Mouse (Mus musculus) megakaryocyte, embryonic 14.5 days (primary cell): ENCODE results near the gene Myo15b. TPM values are rescaled to one million over a fixed set of nuclear protein-coding genes. Genes with fewer than 3 reads are reported as not detected.

ENCODE experiments used
- H3K27me3 ChIP-seq: replicated peaks from 2 replicates; pipeline ENCODE3; 2012; ENCODE audit warnings: inconsistent platforms
- H3K36me3 ChIP-seq: replicated peaks from 2 replicates; pipeline ENCODE3; 2012; ENCODE audit warnings: low read length, inconsistent platforms, mixed read lengths
- H3K4me1 ChIP-seq: 2 replicates; pipeline ENCODE4 v1.6.1; 2012; ENCODE audit warnings: inconsistent platforms
- H3K4me3 ChIP-seq: replicated peaks from 2 replicates; pipeline ENCODE3; 2012; ENCODE audit warnings: moderate library complexity, mild to moderate bottlenecking, inconsistent platforms
- H3K9me3 ChIP-seq: 2 replicates; pipeline ENCODE4 v1.6.1; 2012; ENCODE audit warnings: inconsistent platforms
- FLI1 ChIP-seq: IDR thresholded peaks from 2 replicates; pipeline ENCODE4 v1.6.1; 2012; ENCODE audit warnings: low read length, inconsistent platforms, mixed read lengths
- GATA1 ChIP-seq: IDR thresholded peaks from 3 replicates; pipeline ENCODE4 v1.6.1; 2012; ENCODE audit warnings: mixed read lengths, low read length, inconsistent platforms, borderline replicate concordance
- polyA plus RNA-seq: library from polyadenylated mRNA; stranded (reverse); fragments of >175 nt; gene quantifications from 2 replicates; pipeline ENCODE4 v1.2.3, GENCODE M21; 2012; ENCODE audit warnings: low replicate concordance; ENCODE audit not compliant: insufficient read depth

Myo15b gene
- polyA plus RNA-seq, 1 experiment: 0.48 TPM

- H3K36me3 ChIP-seq: peaks cover 84% of the 10 kb centered on the region
- no peak overlapping the region for H3K4me3 ChIP-seq
- H3K4me1 ChIP-seq: peaks cover 83% of the 10 kb centered on the region
- no peaks in the 10 kb centered on the region for H3K9me3 ChIP-seq
- no peak for TF ChIP-seq FLI1
- no peak for TF ChIP-seq GATA1
- H3K27me3 ChIP-seq: no peaks in the 10 kb centered on the region
These were observed 47.9 kb downstream of the Myo15b start for GRCm38 (mm10) chr11:115906116-115906515.

- H3K27me3 ChIP-seq: no peaks in the 10 kb centered on the region
- peaks cover 83% of the 10 kb centered on the region for H3K4me1 ChIP-seq
- TF ChIP-seq FLI1 (no peak), GATA1 (no peak)
- peaks cover 86% of the 10 kb centered on the region for H3K36me3 ChIP-seq
- H3K4me3 ChIP-seq: no peak overlapping the region
- H3K9me3 ChIP-seq: no peaks in the 10 kb centered on the region
These were observed 48.3 kb downstream of the Myo15b start for GRCm38 (mm10) chr11:115906521-115906920.

DNA sequence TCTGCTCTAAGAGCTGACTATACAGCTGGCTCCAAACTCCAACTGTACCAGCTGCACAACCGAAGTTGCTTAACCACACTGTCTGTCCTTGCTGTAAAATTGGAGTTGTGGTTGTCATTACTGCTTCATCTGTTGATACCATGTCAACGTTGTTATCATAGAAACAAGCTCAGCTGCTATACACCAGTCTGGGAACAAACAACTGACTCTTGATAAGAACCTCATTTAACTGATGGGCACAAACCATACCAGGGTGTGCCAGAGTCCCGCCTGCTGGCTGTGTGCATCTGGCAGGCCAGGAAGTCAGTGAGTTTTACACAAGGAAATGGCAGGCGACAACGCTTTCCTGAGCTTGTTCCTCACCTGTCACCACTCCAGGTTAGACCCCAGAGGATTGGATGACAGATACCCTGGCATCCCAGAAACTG, 52.9 kb downstream of the Myo15b start:
- TF ChIP-seq GATA1: no peak
- no peak for TF ChIP-seq FLI1
- H3K4me1 ChIP-seq: peaks cover 64% of the 10 kb centered on the region
- H3K4me3 ChIP-seq: peak overlapping the region; percentile 43
- peaks cover 87% of the 10 kb centered on the region for H3K36me3 ChIP-seq
- H3K9me3 ChIP-seq: no peaks in the 10 kb centered on the region
- H3K27me3 ChIP-seq: no peaks in the 10 kb centered on the region

- Histone ChIP-seq H3K36me3 (peaks cover 87% of the 10 kb centered on the region), H3K4me1 (peaks cover 64% of the 10 kb centered on the region), H3K9me3 (no peaks in the 10 kb centered on the region), H3K4me3 (peak within 1 kb of the TSS; percentile 43), H3K27me3 (no peaks in the 10 kb centered on the region)
- TF ChIP-seq GATA1 (no peak), FLI1 (no peak)
These were observed 53.6 kb downstream of the Myo15b start, which contains the start of gene Smim6 for GRCm38 (mm10) chr11:115911632-115912376. Gene Smim6 (plus strand): TSS chr11:115912017.

DNA sequence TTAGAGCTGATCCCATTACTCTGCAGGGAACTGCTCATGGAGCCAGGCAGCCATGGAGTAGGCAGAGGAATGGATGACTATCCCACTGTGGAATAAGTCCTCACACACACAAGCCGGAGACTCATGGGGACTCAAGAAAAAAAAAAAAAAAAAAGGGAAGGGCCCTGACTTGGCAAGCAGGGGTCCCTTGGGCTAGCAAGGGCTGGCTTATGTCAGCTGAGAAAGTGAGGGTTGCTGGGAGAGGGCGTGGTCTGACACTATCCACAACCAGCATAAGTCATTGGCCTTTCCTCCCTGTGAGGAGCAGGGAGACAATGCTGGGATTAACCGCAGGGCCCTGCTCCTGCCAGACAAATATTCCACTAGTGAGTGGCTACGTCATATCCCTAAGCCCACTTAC, 58.4 kb downstream of the Myo15b start:
- Histone ChIP-seq H3K4me3 (no peak overlapping the region), H3K36me3 (peaks cover 82% of the 10 kb centered on the region), H3K4me1 (peaks cover 42% of the 10 kb centered on the region), H3K27me3 (no peaks in the 10 kb centered on the region), H3K9me3 (no peaks in the 10 kb centered on the region)
- TF ChIP-seq GATA1 (no peak), FLI1 (no peak)

DNA sequence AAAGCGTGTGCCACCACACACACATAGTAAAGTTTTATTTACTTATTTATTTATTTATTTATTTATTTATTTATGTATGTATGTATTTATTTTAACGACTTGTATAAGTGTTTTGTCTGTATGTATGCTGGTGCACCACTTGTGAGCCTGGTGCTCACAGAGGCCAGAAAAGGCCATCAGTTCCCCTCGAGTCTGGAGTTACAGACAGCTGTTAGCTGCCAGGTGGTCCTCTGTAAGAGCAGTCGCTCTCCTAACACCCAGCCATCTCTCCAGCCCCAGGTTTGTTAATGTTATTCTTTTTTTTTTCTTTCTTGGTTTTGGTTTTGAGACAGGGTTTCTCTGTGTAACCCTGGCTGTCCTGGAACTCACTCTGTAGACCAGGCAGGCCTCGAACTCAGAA, 60.4 kb downstream of the Myo15b start:
- H3K4me1 ChIP-seq: peaks cover 30% of the 10 kb centered on the region
- peaks cover 82% of the 10 kb centered on the region for H3K36me3 ChIP-seq
- no peak overlapping the region for H3K4me3 ChIP-seq
- H3K9me3 ChIP-seq: no peaks in the 10 kb centered on the region
- H3K27me3 ChIP-seq: no peaks in the 10 kb centered on the region
- no peak for TF ChIP-seq GATA1
- no peak for TF ChIP-seq FLI1

DNA sequence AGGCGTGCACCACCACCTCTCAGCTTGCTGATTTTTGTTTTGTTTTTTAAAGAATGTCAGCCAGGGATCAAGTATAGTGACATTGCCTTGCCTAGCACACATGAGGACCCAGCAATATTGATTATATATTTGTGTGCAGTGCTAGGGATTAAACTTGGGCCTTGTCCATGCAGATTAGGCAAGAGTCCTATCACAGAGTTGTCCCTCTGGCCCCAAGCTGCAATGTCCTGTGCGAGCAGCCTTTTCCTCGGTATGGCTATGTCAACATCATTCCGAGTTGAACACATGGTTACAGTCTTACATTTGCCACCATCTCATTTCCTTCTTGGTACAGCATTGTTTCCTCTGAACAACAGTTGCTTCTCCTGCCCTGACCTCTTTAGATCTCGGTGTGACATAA, 60.9 kb downstream of the Myo15b start:
- H3K4me3 ChIP-seq: no peak overlapping the region
- peaks cover 82% of the 10 kb centered on the region for H3K36me3 ChIP-seq
- no peaks in the 10 kb centered on the region for H3K27me3 ChIP-seq
- TF ChIP-seq FLI1: no peak
- TF ChIP-seq GATA1: no peak
- H3K4me1 ChIP-seq: peaks cover 30% of the 10 kb centered on the region
- H3K9me3 ChIP-seq: no peaks in the 10 kb centered on the region

DNA sequence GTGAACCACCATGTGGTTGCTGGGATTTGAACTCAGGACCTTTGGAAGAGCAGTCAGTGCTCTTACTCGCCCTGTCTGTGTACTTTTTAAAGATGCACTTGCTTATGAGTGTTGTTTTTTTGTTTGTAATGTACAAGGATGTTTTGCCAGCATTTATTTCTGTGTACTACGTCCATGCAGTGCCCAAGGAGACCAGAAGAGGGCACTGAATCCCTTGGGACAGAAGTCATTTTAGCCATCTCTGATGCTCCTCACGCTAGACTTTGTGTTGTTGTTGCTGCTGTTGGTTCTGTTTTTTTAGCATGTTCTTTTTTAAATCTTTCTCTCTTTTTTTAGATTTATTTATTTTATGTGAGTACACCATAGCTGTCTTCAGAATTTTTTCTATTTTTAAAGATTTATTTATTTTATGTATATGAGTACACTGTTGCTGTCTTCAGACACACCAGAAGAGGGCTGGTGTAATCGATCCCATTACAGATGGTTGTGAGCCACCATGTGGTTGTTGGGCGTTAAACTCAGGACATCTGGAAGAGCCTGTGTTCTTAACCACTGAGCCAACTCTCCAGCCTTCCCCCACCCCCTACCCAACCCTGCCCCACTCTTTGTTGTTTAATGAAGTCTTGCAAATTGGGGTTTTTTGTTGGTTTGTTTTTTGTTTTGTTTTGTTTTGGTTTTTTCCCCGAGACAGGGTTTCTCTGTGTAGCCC, 62.1 kb downstream of the Myo15b start:
- Histone ChIP-seq H3K27me3 (no peaks in the 10 kb centered on the region), H3K9me3 (no peaks in the 10 kb centered on the region), H3K36me3 (peaks cover 84% of the 10 kb centered on the region), H3K4me1 (peaks cover 24% of the 10 kb centered on the region), H3K4me3 (no peak overlapping the region)
- TF ChIP-seq GATA1: no peak
- TF ChIP-seq FLI1: no peak

- H3K9me3 ChIP-seq: no peaks in the 10 kb centered on the region
- H3K4me3 ChIP-seq: no peak overlapping the region
- H3K27me3 ChIP-seq: no peaks in the 10 kb centered on the region
- H3K4me1 ChIP-seq: peaks cover 7% of the 10 kb centered on the region
- no peak for TF ChIP-seq GATA1
- TF ChIP-seq FLI1: no peak
- H3K36me3 ChIP-seq: peaks cover 78% of the 10 kb centered on the region
These were observed 63.8 kb downstream of the Myo15b start for GRCm38 (mm10) chr11:115921986-115922385.

- TF ChIP-seq GATA1: no peak
- TF ChIP-seq FLI1: no peak
- Histone ChIP-seq H3K27me3 (no peaks in the 10 kb centered on the region), H3K4me3 (no peak overlapping the region), H3K4me1 (peaks cover 31% of the 10 kb centered on the region), H3K9me3 (no peaks in the 10 kb centered on the region), H3K36me3 (peaks cover 58% of the 10 kb centered on the region)
These were observed 70.8 kb downstream of the Myo15b start for GRCm38 (mm10) chr11:115929031-115929430.
